Mouse (Mus musculus) ZHBTc4 (cell line): Measurements from ENCODE around the gene Tmco4.
A peak's percentile ranks its signal among the peaks of the same experiment; 100 is the strongest.

Experiments
- DNase-seq: peaks from one replicate; pipeline ENCODE4 v3.0.0-alpha.2; 2011; ENCODE audit warnings: low read depth, low spot score

The Tmco4 gene

GRCm38 (mm10) chr4:139091478-139092355 is 119.0 kb downstream of the Tmco4 start:
- DNase-seq: peak; percentile 55

GRCm38 (mm10) chr4:139092356-139093195 is 119.9 kb downstream of the Tmco4 start, which contains the start of gene Nbl1:
Gene Nbl1 (minus strand): TSS chr4:139092993.
- peak; percentile 27 for DNase-seq

- DNase-seq: peak; percentile 38
These were observed 120.5 kb downstream of the Tmco4 start for GRCm38 (mm10) chr4:139093196-139093530.

- no peak for DNase-seq
These were observed 122.7 kb downstream of the Tmco4 start for GRCm38 (mm10) chr4:139095406-139095805.

- no peak for DNase-seq
These were observed 123.5 kb downstream of the Tmco4 start for GRCm38 (mm10) chr4:139096201-139096600.

- DNase-seq: peak; percentile 62
These were observed 127.6 kb downstream of the Tmco4 start for GRCm38 (mm10) chr4:139100326-139100725.

GRCm38 (mm10) chr4:139101546-139101945 is 128.9 kb downstream of the Tmco4 start:
- DNase-seq: no peak

- DNase-seq: no peak
These were observed 132.8 kb downstream of the Tmco4 start for GRCm38 (mm10) chr4:139105453-139105852.
